Mouse (Mus musculus) mesoderm, embryonic 11.5 days (tissue): ENCODE data around the gene Snrpb2.

Experiments
- DNase-seq: peaks from one replicate; pipeline ENCODE4 v3.0.0-alpha.2; 2012; ENCODE audit warnings: low read depth, low spot score

Snrpb2 gene

DNA sequence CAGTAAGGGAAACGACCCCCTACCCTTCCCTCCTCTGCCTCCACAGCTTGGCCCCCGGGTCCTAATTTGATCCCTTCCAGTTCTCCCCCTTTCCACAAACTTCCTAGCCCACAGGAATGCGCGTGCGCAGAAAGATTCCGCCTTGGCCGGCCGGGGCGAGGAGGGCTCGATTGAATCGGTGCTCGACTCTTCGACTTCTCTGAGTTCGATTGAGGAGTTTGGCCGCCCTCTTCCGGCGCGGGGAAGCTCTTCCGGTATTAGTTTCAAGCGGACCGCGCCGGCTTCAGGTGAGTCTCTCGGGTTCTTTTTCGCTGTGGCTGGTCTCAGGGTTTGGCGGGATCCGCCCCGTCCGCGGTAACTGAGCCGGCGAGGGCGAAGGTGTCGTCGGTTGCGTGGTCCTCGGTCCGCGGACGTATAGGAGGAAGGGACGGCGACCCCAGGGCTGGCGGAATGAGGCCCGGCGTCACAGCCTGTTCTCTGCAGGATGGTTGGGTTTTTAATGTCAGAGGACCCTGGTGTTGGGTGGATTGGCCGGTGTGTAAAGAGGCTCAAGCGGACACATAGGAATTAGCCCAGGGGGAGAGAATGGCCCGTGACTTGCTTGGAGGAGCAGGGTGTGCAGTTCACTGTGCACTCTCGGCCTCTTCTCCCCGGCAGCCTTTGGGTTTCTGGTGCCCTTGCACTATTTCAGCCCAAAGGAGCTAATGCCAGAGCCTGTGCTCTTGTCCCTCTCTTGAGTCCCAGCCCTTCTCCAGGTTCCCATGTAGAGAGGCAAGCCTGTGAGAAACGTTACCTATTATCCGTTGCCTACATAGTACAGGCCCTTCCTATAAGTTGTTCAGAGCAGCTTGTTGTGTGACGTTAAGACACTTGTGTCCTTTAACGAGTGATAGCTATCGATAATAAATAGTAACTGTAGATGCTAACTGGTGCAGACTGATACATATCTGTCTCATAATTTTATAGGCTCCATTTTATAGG is at the start of gene Snrpb2:
Gene Snrpb2, plus strand, starts transcription at position 228 of the 981 bp plus-strand sequence.
- peak; percentile 95 for DNase-seq

DNA sequence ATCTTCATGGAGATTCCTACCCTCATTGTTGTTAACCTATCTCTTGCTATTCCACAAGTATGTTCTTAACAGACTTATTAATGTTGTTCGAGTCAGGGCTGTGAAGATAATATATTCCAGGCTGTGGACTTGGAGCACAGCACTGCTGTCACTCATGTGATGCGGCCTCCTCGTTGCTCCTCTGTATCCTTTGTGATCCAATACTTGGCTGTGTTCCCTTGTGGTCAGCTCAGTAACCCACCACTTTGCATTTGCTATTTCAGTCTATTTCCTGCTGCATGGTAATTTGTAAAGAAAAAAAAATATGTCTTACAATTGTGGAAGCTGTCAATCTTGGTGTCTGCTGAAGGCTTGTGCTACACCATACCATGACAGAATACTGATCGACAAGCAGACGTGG is 49.8 kb upstream of the Snrpb2 start:
- DNase-seq, result no peak

DNA sequence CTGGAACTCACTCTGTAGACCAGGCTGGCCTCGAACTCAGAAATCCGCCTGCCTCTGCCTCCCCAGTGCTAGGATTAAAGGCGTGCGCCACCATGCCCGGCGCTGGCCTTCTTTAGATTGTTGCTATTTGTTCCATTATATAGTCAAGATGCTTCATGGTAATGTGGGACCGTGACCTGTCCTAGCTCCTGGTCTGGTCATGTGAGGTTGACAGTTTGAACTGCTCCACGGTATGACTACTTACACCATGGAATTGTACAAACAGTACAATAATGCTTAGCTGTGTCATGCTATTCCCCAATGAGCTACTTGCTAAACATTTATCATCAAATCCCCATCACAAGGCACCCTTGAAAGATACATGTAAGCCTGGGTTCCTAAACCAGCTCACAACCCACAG is 44.8 kb upstream of the Snrpb2 start:
- DNase-seq, result no peak

DNA sequence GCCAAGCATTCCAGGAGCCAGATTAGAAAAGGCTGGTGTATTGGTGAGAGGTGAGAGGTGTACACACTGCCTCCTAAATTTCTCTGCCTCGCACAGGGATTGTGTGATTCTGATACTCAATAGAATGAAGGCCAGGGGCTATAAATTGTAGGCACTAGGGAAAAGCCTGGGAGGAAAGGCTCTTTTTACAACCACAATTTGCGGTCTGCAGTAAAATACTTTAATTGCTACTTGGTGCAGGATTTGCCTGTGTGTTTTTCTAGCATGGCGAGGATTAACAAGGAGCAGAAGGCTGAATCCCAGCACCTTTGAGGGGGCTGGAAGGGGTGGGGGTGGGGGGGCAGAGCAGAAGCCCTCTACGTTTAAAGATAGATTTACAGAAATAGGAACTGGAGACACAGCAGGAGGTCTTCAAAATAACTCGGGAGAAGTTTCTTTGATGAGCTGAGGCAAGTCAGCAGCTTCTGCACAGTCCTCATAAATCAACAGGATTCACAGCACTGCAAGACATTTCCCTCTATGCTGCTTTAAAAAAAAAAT is 44.2 kb upstream of the Snrpb2 start:
- DNase-seq, result peak; percentile 82

DNA sequence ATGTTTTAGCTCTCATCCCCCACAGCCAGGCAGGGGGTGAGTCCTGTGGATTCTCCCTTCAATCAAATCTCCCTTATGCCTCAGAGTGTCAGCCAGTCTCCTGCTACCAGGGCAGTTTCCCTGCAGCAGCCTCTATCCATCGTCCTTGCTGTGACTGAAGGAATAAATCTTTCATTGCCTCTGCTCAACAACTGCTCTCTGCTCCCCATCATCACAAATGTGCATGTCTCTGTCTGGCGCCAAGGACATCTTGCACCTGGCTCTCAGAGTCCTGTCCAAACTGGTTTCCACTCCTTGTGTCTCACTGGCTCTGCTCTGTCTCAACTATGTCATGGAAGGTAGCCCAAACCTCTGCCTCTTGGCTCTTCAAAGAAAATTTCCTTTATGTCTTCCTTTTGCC is 43.1 kb upstream of the Snrpb2 start:
- DNase-seq, result peak; percentile 35

DNA sequence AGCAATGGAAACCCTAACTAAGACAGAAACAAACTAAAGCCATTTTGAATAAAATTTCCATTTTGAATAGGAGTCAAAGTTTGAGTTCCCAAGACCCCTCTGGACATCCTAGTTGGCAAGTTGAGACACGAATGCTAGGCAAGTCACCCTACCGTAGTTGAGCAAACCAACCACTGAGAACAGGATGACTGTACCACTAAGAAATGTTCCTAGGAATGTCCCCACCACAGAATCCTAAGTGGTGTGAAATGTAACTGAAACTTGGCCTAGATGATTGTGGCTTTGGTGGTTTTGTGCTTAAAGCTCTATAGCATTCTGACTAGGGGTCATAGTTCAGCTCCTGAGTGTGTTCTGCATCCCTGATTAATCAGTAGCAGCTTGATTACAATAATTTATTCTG is 39.5 kb upstream of the Snrpb2 start:
- no peak for DNase-seq

DNA sequence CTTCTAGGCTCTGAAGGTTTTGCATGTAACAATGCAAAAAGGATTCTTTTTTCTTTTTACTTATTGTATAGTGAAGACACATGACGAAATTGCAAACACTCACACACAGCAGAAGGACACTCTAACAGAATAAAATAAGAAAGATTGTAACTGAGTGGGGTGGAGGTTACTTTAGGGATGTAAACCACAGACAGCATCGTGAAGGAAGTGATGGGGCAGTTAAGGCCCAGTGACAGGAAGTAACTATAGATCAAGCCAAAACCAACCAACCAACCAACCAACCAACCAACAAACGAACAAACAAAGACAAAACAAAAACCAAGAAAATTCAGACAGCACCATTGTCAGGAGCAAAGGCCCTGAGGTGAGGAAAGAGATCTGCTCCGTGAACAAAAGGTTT is 38.6 kb upstream of the Snrpb2 start:
- DNase-seq, result no peak

DNA sequence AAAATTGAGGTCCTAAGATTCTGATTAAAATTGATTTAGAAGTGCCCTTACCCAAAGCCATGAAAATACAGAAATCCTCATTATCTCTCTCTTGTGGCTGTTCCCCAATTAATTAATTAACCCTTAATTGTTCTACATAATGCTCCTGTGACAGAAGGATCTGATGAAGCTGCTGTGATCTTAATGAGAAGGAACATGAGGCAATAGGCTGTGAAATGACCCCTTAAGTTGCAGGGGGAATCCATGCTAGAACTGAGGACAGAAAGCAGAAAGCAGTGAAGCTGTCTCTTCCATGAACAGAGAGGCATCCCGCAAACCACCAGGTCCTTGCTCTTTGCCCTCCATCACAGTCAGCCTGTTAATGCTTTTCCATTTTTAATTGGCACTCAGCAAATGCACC is 31.6 kb upstream of the Snrpb2 start:
- no peak for DNase-seq

DNA sequence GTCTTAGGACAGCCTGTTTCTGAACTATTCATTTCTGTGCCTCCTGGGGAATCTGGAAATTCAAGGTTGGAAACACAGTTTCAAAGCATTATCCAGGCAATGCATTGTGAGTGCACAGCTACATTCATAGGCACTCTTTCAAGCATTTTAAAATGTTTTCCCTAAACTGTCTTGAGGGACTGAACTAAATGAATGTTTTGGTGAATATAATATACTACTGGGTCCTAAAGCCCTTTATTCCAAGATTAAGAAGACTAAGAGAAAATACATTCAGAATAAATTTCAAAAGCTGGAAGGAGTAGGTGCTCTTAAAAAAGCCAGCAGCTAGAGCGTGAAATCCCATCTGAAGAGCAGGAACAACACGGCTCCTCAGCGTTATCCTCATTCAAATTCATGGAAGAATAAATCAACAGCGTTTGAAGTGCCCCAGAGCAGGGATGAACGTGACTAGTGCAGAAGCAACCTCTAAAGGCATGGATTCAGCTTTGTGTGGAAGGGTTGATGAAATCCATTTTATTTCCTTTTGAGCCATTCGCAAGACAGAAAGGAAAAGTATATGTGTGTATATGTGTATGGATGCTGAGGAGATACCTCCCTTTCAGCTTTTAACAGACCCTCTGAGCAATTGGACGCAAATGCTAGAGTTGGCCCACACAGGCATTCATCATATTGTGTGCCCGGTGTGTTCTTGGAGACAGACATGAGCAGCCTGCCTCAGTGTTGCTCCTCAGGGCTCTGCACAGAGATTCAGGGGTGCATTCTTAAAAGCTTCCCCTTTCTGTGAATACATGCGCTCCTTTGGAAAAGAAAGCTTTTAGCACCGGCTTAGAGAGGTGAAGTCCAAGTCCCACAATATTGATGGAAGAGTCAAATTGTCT is 30.2 kb upstream of the Snrpb2 start:
- DNase-seq, result peak; percentile 30

DNA sequence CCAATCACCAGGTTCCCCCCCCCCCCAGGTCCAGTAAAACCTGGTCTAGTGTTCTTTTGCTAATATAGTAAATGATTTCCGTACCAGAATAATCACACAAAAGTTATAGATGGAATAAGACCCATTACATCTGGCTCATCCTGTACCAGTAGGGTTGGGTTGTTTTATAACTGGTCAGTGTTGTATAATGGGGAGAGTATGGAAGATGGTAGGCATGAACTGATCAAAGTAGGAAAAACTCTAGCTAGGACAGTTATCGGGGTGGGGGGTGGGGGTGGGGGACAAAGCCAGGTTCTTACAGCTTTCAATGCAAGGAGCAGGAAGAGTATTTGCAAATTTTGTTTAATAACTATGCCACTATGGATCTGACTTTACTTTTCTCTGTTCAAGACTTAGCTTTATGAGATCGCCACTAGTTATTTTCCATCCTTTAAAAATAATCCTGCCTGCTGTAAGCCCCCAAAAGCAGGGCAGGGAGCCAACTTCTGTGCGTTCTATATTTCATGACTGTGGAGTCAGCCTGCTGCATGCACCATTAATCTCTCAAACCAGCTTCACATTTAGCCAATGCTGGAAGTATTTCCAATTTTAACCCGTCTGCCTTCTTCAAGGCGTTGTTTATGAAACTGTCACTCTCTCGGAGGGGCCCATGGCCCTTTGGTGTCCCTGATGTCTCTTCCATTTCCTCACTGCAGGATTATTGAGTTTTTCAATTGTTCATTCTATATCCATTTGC is 28.3 kb upstream of the Snrpb2 start:
- no peak for DNase-seq

DNA sequence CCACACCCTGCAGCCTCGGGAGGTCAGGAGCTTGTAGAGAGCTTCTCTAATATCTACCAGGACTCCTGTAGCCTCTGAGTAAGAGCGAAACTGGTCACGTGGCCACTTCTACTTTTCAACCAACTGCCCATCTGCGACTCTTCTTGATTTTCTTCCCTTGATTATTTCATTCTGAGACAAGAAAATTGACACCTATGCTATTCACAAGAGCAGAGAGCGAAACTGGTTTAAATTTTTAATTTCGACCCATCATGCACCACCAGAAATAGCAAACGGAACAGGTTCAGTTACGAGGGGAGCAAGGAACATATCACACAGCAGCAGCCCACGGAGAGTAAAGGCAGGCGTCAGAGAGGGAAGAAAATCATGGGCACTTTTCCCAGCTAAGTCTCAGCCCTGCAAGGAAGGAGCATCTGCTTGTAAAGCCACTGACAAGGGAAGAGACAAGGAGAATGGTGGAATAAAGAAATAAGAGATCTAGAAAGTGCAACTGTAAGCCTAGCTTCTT is 27.7 kb upstream of the Snrpb2 start:
- no peak for DNase-seq

DNA sequence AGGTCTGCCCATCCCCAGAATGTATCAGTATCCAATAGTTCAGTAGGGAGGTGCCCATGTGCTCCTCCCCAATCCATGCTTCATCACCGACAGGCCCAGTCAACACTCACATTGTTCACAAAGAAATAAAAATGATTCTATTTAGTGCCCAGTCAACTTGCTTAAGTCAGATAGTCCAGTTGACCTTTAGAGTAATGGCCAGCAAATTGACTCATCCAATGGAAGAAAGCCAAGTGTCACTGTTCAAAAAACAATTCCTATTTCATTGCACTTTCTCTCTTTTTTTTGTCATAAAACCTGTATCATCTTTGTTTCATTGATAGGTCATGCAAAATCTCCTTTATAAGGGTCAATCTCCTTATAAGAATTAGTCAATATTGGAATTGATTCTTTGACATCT is 21.2 kb upstream of the Snrpb2 start:
- no peak for DNase-seq

DNA sequence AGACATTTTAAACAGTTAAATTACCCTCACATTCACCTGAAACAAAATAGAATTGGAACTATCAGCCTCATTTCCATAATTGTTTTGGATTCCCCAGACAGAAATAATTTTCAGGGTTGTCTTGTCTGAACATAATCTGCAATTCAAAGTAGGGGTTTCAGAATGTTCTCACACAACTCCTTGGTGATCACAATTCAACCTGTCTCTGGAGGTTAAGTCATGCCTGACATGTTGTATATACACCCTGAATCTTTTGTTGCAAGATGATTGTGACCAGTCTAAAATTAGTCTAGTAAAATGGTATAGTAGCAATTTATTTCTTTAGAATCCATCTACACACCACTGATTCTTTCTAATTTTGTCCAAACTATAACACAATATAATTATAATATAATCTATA is 7.6 kb upstream of the Snrpb2 start:
- DNase-seq, result no peak

DNA sequence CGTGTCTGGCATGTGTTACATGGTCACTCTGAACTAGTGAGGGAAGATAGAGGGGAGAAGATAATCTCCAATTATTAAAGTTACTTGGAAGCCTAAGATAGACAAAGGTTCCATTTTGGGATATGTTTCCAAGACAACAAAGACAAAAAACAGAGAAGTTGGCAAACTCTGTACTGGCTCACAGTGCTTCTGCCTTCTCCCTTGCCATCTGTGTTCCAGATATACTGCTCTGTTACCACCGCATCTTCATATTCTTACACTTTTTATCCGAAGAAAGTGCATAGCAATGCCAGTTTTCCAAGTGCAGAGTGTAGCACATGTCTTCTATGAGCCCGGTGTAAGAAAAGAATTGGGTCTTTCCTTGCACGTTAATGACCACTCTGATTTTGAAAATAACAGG is 6.1 kb upstream of the Snrpb2 start:
- no peak for DNase-seq

DNA sequence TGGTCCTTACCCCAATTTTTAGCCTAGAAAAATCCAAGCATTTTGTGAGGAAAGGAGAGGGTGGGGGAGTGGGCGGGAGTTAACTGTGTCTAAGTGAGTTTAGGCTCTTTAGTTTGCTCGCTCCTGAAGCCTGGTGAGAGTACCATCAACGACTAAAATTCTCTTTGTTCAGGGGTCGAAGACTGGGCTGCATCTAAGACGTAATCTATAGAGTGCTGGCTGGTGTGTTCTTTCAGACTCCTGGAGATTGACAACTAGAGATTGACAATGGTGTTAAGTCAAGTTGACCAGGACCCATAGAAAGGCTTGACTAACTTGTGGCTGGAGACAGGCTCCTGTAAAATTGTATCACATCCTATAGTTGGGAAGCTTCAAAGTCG is 417 bp upstream of the Snrpb2 start:
- DNase-seq, result no peak

DNA sequence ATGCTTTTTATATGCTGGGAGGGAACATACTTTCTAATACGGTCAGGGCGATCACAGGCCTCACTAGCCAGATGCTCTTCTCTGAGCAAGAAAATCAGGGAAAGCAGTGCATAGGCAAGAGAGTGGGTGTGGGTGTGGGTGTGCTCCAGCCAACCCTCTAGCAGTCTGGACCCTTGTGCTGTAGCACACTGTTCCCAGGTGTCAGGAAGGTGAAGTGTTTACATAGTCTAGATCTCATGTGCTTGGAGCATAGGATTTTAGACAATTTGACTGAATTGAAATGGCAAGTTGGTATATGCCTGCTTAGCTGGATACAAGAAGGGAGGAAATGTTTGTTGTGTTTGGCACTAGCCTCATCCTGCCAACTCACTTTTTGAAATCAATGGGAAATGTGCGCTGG is 3.1 kb downstream of the Snrpb2 start:
- DNase-seq, result no peak

DNA sequence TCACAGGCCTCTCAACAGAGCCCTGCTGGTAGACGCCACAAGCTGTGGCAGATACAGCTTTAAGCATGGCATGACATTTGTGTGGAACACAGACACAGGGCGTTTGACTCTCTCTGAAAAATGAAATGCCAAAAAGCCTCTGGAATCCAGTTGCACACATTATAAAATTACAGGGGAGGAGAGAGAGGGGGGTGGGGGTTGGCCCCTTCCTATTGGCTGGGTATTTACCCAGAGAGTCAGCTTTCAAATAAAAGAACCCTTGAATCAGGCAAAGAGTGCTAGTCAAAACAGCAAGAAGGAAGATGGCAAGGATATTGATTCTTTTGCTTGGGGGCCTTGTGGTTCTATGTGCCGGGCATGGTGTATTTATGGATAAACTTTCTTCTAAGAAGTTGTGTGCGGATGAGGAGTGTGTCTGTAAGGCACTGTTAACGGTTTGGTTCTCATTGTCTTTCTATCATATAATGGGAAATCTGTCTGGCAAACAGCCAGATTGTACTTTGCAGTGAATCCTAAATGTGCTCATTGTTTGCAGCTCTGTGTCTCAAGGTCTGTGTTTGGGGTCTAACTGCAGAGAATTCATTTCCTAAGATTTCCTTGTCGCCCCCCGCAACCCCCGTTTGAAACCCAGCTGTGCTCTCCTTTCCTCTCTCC is 15.5 kb downstream of the Snrpb2 start, which contains the start of gene Otor:
Gene Otor, plus strand, starts transcription at position 276 of the 654 bp plus-strand sequence.
- no peak for DNase-seq

DNA sequence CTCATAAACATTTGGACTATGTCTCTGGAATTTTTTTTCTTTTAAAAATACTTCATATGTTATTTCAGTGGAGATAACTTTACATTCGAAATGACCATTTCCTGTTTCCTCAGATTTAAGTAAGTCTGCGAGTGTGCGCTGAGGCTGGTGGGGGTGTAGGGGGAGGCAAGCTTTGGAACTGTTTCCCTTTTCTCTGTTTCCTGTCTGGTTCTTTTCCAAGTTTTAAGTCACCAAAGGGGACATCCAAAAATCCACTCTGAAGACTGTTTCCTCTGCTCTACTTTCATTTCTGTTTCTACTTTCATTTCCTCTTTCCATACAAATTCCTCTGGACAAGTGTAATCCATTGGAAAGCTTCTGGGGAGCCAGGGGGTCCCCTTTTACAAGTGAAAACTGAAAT is 18.9 kb downstream of the Snrpb2 start:
- no peak for DNase-seq

DNA sequence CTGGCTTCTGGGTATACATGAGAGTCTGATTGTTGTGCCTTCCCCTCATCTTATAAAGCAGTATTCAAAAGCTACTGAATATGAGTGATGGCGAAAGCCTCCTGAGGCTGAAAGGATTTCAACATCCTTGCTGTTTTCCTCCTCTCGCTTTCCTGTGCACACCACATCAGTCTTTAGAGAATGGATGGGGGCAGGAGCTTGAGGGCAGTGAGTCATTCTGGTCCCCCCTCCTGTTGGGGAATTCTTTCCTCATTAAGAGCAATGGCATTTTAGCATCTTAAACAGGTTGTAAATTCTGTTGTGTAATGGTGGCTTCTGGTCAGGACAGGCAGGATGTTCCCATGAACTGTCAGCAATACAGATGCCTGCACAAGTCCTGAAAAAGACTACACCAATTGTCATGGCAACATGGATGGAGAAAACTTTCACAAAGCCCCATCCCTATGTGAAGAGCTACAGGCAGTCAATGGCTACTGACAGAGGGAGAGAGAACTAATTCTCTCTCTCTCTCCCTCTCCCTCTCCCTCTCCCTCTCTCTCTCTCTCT is 22.1 kb downstream of the Snrpb2 start:
- no peak for DNase-seq

DNA sequence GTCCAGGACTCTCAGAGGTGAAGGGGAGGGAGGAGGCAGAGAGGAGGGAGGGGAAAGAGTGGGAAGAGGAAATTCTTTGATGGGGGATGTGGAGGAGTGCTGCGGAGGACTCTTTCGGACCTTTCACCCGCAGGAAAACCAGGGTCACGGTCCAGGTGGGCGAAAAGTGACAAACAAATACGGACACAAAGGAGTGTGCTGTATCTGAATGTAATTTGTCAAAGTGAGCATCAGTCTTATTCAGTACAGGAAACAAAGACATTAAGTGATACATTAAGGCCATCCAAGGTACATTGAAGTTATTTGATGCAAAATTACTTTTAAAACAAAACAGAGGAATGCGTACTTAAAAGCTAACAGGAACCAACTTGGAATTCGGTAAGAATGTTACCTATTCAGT is 27.0 kb downstream of the Snrpb2 start:
- no peak for DNase-seq
